Mouse (Mus musculus) T-cell, adult 2 months (primary cell): ENCODE measurements at regions not wholly inside any gene's neighbourhood (a gene's known extent, or its start where the extent isn't known, plus 50 kb on each side); places are given as distances from the start of the nearest gene placed in this dataset.

ENCODE experiments used
- DNase-seq: peaks from one replicate; pipeline ENCODE4 v3.0.0; 2022; ENCODE audit warnings: low spot score

DNA sequence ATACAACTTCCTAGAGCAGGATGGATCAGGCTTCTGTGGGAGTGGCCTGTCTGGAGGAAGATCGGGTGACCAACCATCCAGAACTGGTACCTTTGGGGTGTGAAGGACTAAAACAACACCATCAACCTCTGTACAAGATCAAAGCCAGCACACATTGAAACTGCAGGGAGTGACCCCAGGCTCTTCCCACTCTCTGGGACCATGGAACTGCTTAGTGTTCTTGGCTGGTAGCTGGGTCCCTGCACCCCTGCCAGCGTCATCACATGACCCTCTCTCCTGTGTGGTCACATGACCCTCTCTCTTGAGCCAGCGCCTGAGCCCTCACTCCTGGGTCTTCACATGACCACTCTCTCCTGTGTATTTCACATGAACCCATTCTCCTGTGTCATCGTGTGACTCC lies 178.3 kb upstream of the Cdh4 start:
- no peak for DNase-seq

DNA sequence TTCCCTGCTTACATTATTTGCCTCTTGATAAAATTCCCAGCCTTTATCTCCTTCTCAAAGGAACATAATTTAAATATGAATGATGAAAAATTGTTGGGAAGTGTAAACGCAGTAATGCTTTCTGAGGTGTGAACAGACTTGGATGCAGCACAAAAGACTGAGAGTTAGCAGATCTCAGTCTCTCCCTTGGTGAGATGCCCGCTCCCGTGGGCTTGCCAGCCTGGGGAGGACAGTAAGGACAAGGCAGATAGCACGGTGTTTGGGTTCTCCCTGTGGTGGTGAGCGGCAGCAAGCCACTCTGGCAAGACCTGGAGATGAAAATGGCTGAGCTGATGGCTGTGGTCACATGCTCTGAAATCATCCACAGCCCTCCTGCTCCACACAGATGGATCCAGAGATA lies 176.8 kb upstream of the Cdh4 start:
- no peak for DNase-seq

DNA sequence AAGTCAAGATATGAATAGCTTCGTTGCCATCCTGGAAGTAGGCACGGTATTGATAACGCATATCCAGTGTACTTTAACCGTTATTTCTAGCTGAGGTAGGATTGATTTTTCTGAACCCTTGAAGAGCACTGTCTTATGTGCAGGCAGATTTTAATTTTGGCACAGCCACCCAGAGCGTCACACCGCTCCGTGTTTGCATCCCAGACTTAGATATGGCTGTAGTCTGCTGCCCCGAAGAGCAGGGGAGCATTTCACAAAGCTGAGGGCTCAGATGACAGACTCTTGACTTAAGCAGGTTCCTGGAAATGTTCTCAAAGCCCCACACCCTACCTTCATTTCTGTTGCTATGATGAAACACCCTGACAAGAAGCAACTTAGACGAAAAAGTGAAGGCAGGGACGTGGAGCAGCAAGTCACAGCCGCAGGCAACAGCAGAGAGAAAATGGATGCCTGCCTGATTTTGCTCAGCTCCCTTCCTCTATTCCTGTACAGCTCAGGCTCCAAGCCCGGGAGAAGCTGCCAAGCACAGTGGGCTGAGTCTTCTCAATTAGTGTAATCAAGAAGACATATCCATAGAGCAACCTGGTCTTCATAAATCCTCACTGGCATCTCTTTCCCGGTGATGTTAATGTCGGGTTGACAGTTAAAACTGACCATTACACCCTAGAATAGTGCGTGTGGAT lies 164.9 kb upstream of the Cdh4 start:
- no peak for DNase-seq

DNA sequence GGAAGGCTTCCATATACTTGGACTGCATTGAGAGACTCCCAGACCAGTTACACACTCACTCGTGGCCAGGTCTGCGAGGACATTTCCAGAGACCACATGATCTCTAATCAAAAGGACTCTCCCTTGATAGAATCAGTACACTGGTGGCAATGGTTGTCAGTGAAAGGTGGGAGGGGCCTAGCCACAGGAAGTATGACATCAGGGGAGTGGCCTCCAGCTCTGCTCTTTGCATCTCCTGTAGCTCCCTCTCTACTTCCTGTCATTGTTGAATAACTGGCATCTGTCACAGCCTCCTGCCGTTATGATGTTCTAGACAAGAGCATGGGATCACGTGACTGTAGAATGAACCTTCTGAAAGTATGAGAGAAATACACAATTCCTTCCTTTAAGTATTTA lies 164.3 kb upstream of the Cdh4 start:
- DNase-seq, result no peak

DNA sequence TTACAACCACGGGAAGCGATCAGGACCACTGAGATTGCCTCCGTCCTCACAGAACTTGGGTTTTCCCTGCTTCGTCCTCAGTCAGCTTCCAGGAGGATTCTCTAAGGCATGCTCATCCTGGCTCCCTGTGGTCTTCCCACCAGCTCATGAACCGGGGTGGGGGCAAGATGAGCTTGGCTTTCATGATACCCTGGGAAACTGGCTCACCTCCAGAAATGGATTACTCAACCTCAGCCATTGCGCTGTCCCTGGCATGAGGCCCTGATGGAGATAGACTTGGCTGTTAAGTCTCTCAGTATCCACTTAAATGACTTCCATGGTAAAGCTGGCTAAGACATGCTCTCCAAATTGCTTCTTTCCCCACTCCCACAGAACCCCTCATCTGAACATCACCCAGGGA lies 160.0 kb upstream of the Cdh4 start:
- DNase-seq, result no peak

DNA sequence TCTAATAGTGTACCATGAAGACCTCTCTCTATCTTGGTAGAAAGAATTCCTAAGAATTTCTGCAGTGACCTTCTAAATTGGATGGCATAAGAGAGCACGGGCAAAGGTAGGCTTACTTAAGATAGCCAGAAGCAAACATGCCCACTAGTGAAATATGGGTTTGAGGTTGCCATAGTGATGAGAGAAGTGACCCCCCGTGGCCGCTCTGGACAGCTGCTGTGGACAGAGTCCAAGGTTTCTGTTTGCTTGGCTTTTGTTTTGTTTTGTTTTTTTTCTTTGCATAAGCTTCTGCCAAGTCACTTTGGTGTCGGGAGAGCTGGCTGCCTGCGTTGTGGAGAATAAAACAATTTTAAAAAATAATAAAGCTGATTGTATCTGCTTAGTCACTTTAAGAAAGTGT lies 151.8 kb upstream of the Cdh4 start:
- DNase-seq, result no peak

DNA sequence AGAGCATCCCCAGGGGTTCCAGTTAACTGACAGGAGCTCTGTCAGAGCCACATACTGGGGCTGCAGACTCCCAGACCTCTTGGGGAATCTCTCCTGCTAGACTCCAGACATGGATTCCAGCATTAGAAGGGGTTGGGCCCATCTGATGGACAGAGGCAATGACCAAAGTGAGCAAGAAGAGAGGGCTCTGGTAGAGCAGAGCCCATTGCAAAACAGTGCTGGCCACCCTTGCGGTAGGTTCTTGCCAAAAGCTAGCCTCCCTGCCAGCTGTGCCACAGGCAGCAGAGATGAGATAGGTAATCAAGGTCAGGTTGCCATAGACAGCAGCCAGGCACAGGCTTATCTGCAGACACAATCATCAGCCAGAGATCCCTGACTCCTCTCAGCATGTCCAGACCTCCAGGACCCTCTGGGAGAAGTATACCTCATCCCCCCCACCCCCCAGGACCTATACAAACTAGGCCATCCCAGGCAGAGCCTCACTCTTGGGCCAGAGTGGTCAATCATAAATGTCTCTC lies 151.1 kb upstream of the Cdh4 start:
- DNase-seq, result no peak

DNA sequence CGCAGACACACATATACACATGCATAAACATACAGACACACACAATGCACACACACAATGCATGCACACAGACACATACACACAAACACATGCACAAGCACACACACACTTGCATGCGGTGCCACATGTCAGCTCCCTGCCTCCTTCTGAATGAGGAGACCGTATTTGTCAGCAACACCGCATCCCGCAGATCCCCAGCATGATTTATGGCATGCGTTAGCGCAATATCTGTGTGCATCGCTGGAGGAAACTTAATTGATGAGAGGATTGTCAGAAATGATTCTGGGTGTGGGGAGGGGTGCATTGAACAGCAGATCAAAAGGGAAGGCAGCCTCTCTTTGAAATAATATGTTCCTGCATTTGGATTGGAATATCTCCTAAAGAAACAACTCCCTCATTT lies 150.3 kb upstream of the Cdh4 start:
- no peak for DNase-seq

DNA sequence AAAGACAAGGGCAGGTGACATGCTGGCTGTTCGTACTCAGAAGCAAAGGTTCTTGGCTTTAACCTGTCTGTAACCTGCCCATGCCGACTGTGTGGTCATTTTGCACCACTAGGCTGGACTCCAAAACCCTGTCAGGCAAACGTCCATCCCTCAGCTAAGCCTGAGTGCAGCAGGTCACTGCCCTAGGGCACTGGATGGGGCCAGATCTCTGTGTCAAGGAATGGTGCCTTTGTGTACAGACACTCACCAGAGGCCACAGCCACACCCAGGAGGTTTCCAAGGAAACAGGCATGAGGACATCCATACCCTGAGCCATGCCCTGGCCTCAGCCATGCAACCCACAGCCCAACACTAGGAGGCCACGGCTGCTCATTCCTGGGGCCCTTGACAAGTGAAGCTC lies 149.7 kb upstream of the Cdh4 start:
- DNase-seq, result no peak

DNA sequence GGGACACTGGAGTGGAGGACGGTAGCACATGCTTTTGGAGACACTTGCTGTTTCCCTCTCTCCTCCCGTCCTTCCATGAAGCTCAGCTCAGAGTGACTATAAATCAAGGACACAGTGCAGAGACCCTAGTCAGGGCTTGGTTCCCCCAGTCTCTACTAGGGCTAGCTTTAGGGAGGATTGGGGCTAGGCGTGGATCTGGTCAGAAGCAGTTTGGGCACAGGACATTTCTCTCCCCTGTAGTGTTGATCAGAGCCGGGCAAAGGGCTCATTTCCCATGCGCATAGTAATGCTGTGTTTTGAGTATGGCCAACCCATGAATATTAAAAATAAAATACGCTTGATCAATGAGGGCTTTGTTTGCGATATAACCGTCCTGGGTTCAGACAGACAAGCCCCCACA lies 149.1 kb upstream of the Cdh4 start:
- no peak for DNase-seq

DNA sequence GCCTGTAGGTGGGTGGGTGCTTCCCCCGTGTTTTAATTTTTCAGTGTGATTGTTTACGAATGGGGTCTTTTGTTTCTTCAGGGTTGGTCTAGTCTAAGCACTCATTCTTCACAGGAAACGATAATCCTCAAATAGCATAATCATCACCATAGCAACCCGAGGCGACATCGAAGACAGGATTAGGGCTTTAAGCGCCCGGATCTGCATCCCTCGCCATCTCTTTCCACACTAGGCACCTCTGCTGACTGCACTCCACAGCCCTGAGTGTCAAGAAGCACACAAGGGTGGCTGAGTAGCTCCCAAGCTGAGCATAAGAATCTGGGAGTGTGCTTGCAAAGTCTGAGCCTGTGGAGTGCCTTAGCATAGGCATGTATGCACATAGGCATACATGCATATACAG lies 145.2 kb upstream of the Cdh4 start:
- DNase-seq, result no peak

DNA sequence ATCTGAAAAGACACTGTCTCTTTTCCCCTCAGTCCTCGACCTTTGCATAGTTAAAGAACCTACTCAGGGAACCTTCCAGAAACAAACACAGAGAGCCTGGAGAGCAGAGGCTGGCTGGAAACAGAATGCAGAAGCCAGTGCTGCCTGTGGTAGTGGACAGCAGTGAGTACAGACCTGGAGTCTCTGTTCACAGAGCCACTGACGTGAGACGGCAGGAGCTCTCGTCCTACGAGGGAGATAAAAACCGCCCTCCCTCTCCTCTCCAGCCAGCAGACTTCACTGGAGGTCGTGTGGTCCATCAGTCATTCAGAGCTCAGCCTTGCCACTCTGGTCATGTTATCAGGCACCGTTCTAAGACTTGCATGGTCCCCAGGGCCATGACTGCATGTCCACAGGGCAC lies 138.5 kb upstream of the Cdh4 start:
- no peak for DNase-seq

DNA sequence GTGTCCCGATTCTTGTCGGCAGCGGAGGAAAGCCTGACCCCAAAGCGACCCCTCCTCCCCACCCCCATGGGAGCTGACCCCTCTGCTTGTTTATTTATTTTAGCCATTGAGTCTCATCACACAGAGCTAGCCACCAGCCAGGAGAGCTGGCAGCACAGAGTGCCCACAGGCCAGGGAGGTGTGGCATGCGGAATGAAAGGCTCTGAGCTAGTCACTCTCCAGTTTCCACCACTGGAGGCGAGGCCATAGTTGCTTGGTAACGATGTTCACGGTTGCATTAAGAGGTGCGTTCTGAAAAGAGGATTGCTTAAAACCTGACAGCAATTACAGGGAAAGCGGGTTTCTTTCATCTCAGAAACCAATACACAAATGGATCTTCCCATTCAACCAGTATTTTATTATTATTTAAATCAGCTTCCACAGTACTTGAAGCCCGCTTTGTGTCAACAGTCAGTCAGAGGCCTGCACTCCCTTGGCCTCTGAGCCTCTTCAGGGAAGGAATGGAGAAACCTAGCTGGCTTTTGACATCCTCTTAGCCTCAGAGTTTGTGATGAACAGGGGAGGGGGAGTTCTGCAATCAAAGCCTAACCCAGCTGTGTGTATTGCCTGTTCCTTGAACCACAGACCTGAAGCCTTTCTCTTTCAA lies 134.8 kb upstream of the Cdh4 start:
- no peak for DNase-seq

DNA sequence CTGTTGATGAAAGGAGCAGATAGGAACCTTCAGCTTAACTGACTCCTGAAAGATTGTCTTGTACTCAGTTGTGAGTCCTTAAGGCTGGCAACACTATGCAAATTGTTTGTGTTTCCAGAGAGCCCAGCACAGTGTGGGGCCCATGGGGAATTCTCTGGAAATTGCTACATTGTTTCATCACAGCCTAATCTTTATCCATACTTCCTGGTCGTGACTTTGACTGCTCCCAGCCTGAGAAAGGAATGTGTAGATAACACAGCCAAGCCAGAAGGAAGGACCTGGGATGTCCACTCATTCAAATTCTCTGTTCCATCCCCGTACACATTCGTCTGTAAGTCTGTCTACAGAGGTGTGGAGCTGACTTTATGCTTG lies 134.3 kb upstream of the Cdh4 start:
- no peak for DNase-seq

DNA sequence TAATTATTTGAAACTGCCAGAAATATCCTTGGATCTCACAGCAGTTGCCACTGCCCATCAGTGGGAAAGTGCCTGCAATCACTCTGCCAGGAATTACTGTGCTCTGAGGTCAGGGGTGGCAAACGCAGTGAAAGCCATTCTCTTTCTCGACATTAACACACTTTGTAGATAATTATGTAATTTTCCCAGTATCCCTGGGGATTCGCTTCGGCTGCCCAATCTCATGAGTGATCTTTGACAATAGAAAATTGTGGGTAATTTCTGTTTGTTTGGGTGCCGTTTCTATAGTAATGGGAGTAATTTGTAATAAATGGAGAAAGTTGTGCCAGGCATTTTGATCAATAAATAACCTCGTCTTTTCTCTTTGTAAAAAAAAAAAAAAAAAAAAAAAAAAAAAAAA lies 124.2 kb upstream of the Cdh4 start:
- no peak for DNase-seq

DNA sequence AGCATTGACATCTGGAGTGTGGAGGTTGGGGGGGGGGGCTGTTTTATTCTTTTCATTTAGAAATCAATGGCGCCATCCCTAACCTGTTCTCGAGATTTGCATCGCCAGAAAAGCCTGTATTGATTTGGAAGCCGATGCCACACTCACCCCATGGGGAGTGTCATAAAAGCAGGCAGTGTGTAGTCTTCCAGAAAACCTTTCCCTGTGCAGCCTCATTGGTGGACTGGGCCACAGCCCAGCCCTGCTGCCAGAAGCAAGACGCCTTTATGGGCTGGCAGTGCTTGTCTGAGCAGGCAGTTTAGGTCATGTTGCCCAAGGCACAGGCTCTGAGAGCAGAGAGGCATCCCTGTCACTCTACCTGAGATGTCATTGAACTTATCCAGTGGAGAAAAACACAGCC lies 117.0 kb upstream of the Cdh4 start:
- DNase-seq, result no peak

DNA sequence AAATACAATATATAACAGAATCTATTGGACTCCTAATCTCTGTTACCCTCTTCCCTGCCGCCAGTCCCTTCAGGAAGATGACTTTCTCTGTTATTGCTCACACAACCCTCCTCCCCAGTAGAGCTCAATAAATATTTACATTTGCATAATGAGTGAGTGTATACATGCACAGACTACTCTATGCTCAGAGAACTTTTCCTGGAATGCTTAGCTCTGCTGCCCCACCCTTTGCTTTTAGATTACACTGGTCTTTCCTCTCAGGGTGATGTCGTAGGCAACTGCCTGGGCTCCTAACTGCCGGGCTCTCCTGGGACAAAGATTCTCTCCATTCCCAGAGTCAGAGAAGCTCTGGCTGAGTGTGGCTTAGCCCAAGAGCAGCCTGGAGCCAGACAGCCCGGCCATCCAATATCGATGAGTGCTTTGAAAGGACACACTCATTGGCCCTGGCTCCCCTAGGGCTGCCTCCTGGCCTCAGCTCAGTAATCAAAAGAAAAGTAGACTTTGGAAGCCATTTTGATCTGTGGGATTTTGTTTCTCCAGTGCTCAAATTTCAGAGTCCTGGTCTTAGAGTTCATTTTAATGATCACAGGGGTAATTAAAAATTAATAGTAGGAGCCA lies 109.2 kb upstream of the Cdh4 start:
- DNase-seq, result no peak

DNA sequence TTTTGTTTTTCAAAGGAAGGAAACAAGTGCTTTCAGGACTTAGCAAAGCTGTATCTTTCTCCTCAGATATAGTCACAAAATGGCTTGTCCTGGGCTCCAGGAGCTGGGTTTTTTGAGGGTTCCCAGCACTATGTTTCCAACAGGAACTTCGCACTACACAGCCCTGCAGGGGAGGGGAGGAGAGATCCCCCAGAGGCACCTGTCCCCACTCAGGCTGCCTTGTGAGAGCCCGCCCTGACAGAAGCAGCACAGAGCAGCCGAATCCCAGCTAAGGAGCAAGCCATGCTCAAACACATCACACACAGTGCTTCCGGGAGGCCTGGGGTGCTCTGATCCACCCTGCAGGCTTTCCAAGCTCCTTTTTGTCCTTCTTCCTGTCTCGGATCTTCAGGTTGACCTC lies 108.6 kb upstream of the Cdh4 start:
- DNase-seq, result no peak

DNA sequence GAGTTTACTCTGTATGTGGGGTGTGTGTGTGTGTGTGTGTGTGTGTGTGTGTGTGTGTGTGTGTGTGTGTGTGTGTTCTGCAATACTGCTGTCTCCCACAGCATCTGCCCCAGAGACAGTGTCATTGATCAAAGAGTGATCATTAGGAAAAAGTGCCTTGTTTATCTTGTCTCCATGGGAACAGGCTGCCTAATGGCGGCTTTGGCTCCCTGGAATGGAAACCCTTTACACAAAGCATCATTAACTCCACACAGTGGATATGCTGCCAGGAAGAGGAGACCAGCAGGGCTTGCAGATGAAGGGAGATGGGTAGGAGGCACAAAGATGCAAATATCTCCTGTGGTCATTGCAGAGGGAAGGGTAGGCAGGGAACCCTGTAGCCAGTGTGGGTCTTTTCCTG lies 106.0 kb upstream of the Cdh4 start:
- no peak for DNase-seq

DNA sequence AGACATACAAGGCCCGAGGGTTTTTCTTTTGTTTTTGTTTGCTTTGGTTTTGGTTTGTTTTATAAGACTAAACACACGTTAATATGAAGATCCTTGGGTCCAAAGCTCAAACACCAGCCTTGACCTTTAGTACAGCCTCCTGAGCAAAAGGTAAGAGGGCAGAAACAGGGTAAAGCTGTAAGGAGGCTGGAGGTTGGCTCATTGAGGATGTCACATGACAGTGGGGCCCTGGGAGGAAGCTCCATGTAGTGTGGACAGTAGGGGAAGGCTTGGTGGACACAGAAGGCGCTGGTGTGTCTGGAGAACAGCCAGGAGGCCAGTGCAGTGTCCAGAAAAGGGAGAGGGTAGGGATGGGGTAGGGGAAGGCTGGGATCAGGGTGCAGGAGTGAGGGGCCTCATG lies 89.6 kb upstream of the Cdh4 start:
- DNase-seq, result no peak

DNA sequence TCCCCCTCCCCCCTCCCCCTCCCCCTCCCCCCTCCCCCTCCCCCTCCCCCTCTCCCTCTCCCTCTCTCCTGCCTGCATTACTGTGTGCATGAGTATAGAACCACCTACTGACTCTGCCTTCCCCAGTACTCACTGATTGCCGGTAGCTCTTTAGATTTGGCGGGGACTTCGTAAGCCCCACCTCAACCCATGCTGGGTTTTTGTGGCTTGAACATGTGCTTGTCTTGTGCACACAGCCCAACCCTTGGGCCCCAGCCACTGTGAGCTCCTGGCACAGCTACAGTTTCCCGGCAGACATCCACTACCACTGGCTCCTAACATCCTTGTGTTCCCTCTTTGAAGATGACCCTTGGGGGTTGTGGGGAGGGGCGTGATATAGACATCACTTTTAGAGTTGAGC lies 87.4 kb upstream of the Cdh4 start:
- no peak for DNase-seq

DNA sequence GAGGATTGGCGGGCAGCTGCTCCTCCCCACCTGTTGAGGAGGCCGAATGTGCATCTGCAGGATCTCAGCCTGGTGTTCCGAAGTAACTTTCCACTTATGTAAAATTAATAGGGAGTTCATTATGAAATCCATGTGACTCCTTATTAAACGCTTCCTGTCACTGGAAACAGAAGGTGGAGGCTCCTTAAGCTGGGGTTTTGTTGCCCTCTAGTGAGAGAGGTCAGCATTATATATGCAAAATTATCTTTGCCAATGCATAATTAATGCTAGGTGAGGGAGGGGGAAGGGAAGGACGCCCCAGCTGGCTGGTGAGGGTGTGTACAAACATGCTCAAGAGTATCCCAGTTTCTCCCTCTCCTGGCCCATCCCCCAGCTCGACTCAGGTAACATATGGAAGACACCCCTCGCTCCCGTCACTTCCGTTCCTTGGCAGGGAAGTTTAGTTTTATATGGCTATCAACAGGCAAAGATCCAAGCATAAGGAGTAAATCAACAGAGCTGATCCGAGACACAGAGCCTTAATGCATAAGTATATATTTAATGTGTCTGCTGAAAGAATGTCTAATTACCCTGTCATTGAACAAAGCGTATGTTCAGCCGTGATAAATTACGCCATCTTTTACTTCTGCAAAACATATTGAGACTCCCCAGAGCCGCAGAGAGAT lies 71.2 kb upstream of the Cdh4 start:
- no peak for DNase-seq

DNA sequence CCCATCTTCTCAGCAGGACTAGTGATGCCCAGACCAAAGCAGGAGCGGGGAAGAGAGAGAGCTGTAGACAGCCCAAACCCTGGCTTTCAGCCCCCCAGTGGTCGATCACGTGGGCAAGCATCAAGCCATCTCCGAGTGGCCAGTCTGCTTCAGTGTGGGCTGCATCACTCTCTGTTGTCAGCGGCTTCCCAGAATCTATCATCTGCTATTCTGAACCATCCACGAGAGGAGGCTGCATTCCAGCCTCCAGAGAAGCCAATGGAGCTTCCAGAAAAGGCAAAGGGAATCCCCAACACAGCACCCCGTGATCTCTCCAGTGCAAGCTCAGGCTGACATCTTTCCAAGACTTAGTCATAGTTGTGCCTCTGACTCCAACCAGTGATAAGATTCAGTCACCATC lies 70.7 kb upstream of the Cdh4 start:
- DNase-seq, result no peak
